Mouse (Mus musculus): ENCODE data around the gene Acat3. TPM values are rescaled to one million over a fixed set of nuclear protein-coding genes. Genes with fewer than 3 reads are reported as not detected.
"Not testable (repeated sequence)": the region's sequence is repeated elsewhere in the genome, so short reads cannot be mapped to it uniquely, and the experiment has no call there.

Gene Acat3
- polyA plus RNA-seq, 1 experiment = 2.9 TPM

- no peak overlapping the region for H3K4me3 ChIP-seq (ENCODE audit: control insufficient read depth, low read depth, low read length)
- H3K36me3 ChIP-seq (ENCODE audit: control insufficient read depth, insufficient read depth, low read length) = no peaks in the 10 kb centered on the region
- TF ChIP-seq POLR2A (IDR thresholded peaks at IDR 0.05; ENCODE audit: control insufficient read depth, low read depth, low read length) (no peak), CTCF (IDR thresholded peaks at IDR 0.05; ENCODE audit: control insufficient read depth, insufficient read depth, insufficient replicate concordance, low read depth, low read length) (no peak)
These were observed 34.6 kb downstream of the Acat3 start for GRCm38 (mm10) chr17:12905810-12906209.

GRCm38 (mm10) chr17:12904349-12904748 lies 36.1 kb downstream of the Acat3 start:
- H3K4me1 ChIP-seq (ENCODE audit: control insufficient read depth, insufficient read depth, low read length) = no peaks in the 10 kb centered on the region
- no peak for TF ChIP-seq CTCF (IDR thresholded peaks at IDR 0.05; ENCODE audit: control insufficient read depth, insufficient read depth, insufficient replicate concordance, low read depth, low read length)
- no peak for TF ChIP-seq POLR2A (IDR thresholded peaks at IDR 0.05; ENCODE audit: control insufficient read depth, low read depth, low read length)
- no peaks in the 10 kb centered on the region for H3K27me3 ChIP-seq (ENCODE audit: control insufficient read depth, insufficient read depth, low read length)
- no peak overlapping the region for H3K4me3 ChIP-seq (ENCODE audit: control insufficient read depth, low read depth, low read length)
- H3K36me3 ChIP-seq (ENCODE audit: control insufficient read depth, insufficient read depth, low read length) = no peaks in the 10 kb centered on the region
- no peak overlapping the region for H3K27ac ChIP-seq (ENCODE audit: control insufficient read depth, insufficient read depth, low read depth, low read length)

More at GRCm38 (mm10) chr17:12905810-12906209, 34.6 kb downstream of the Acat3 start:
- Histone ChIP-seq H3K27me3 (ENCODE audit: control insufficient read depth, insufficient read depth, low read length) (no peaks in the 10 kb centered on the region), H3K4me1 (ENCODE audit: control insufficient read depth, insufficient read depth, low read length) (no peaks in the 10 kb centered on the region; the same call in 1 of the 2 replicates), H3K27ac (ENCODE audit: control insufficient read depth, insufficient read depth, low read depth, low read length) (no peak overlapping the region)

- Histone ChIP-seq H3K4me1 (ENCODE audit: control insufficient read depth, insufficient read depth, low read length) (no peaks in the 10 kb centered on the region), H3K27ac (ENCODE audit: control insufficient read depth, insufficient read depth, low read depth, low read length) (no peak overlapping the region), H3K27me3 (ENCODE audit: control insufficient read depth, insufficient read depth, low read length) (no peaks in the 10 kb centered on the region), H3K4me3 (ENCODE audit: control insufficient read depth, low read depth, low read length) (no peak overlapping the region), H3K36me3 (ENCODE audit: control insufficient read depth, insufficient read depth, low read length) (no peaks in the 10 kb centered on the region; the same call in 1 of the 2 replicates)
- TF ChIP-seq CTCF (IDR thresholded peaks at IDR 0.05; ENCODE audit: control insufficient read depth, insufficient read depth, insufficient replicate concordance, low read depth, low read length) = no peak
- TF ChIP-seq POLR2A (IDR thresholded peaks at IDR 0.05; ENCODE audit: control insufficient read depth, low read depth, low read length) = no peak
These were observed 36.7 kb downstream of the Acat3 start for GRCm38 (mm10) chr17:12903372-12904333.

DNA sequence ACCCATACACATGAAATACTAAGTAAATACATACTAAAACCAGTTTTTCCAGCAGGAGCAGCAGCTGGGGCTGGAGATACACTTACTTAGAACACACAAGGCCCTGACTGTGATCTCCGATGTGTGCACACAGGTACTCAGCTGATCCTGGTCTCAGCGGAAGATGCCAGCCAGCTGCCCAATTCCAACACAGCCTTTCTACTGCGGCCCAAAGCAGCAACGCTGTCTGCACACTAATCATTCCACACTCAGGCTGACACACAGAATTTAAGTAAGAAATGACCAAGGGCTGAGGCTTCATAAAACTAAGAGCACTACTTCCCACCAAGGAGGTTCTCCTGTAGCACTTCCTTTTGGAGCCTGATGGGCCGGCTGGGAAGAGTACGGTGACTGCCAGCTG lies 38.1 kb downstream of the Acat3 start:
- no peaks in the 10 kb centered on the region for H3K4me1 ChIP-seq (ENCODE audit: control insufficient read depth, insufficient read depth, low read length)
- no peaks in the 10 kb centered on the region for H3K27me3 ChIP-seq (ENCODE audit: control insufficient read depth, insufficient read depth, low read length)
- no peak for TF ChIP-seq POLR2A (IDR thresholded peaks at IDR 0.05; ENCODE audit: control insufficient read depth, low read depth, low read length)
- no peak for TF ChIP-seq CTCF (IDR thresholded peaks at IDR 0.05; ENCODE audit: control insufficient read depth, insufficient read depth, insufficient replicate concordance, low read depth, low read length)
- no peaks in the 10 kb centered on the region; the same call in 1 of the 2 replicates for H3K36me3 ChIP-seq (ENCODE audit: control insufficient read depth, insufficient read depth, low read length)
- H3K27ac ChIP-seq (ENCODE audit: control insufficient read depth, insufficient read depth, low read depth, low read length) = no peak overlapping the region
- H3K4me3 ChIP-seq (ENCODE audit: control insufficient read depth, low read depth, low read length) = no peak overlapping the region

GRCm38 (mm10) chr17:12898607-12899006 lies 41.8 kb downstream of the Acat3 start:
- H3K27ac ChIP-seq (ENCODE audit: control insufficient read depth, insufficient read depth, low read depth, low read length); H3K27me3 ChIP-seq (ENCODE audit: control insufficient read depth, insufficient read depth, low read length); H3K4me1 ChIP-seq (ENCODE audit: control insufficient read depth, insufficient read depth, low read length); H3K36me3 ChIP-seq (ENCODE audit: control insufficient read depth, insufficient read depth, low read length); H3K4me3 ChIP-seq (ENCODE audit: control insufficient read depth, low read depth, low read length): not testable (repeated sequence)

- Histone ChIP-seq H3K4me1 (ENCODE audit: control insufficient read depth, insufficient read depth, low read length) (no peaks in the 10 kb centered on the region), H3K27ac (ENCODE audit: control insufficient read depth, insufficient read depth, low read depth, low read length) (no peak overlapping the region), H3K27me3 (ENCODE audit: control insufficient read depth, insufficient read depth, low read length) (no peaks in the 10 kb centered on the region), H3K36me3 (ENCODE audit: control insufficient read depth, insufficient read depth, low read length) (no peaks in the 10 kb centered on the region; the same call in 1 of the 2 replicates), H3K4me3 (ENCODE audit: control insufficient read depth, low read depth, low read length) (no peak overlapping the region)
- no peak for TF ChIP-seq POLR2A (IDR thresholded peaks at IDR 0.05; ENCODE audit: control insufficient read depth, low read depth, low read length)
- no peak for TF ChIP-seq CTCF (IDR thresholded peaks at IDR 0.05; ENCODE audit: control insufficient read depth, insufficient read depth, insufficient replicate concordance, low read depth, low read length)
These were observed 42.7 kb downstream of the Acat3 start for GRCm38 (mm10) chr17:12897674-12898073.

- Histone ChIP-seq H3K4me1 (ENCODE audit: control insufficient read depth, insufficient read depth, low read length) (no peaks in the 10 kb centered on the region), H3K36me3 (ENCODE audit: control insufficient read depth, insufficient read depth, low read length) (no peaks in the 10 kb centered on the region; the same call in 1 of the 2 replicates), H3K27ac (ENCODE audit: control insufficient read depth, insufficient read depth, low read depth, low read length) (no peak overlapping the region), H3K4me3 (ENCODE audit: control insufficient read depth, low read depth, low read length) (no peak overlapping the region), H3K27me3 (ENCODE audit: control insufficient read depth, insufficient read depth, low read length) (no peaks in the 10 kb centered on the region)
- TF ChIP-seq CTCF (IDR thresholded peaks at IDR 0.05; ENCODE audit: control insufficient read depth, insufficient read depth, insufficient replicate concordance, low read depth, low read length) (no peak), POLR2A (IDR thresholded peaks at IDR 0.05; ENCODE audit: control insufficient read depth, low read depth, low read length) (no peak)
These were observed 48.4 kb downstream of the Acat3 start for GRCm38 (mm10) chr17:12892033-12892432.
